Comparison of ENCODE assay signal across 19 mouse cellular contexts in genomic region chr5:131566032-131566431, GRCm38 (mm10).
DNase-seq lines count a peak whose midpoint lies in the region; ATAC-seq lines count a peak whose summit lies in the region.
"Had no signal": no experiment of that assay in that cellular context is flagged by ENCODE, and none has a peak within 500 bp of the region (broad histone marks: within the 10 kb centered on the region; RNA-seq: fewer than 3 reads in every experiment).

No protein-coding gene starts in this region.

- no peaks in the 10 kb centered on the region for H3K4me1 ChIP-seq in intestine, embryonic 16.5 days (ENCODE audit: control insufficient read depth, insufficient read depth, low read length)
- H3K4me1 ChIP-seq: lung, embryonic 15.5 days had no signal

- peak; percentile 26 for DNase-seq in ovary, adult 18-20 months (ENCODE audit: low spot score)
- no peak for DNase-seq in ovary, postnatal 10 days (ENCODE audit: low spot score)
- peak; percentile 79 for DNase-seq in adrenal gland, postnatal 10 days
- peak; percentile 47 to 79 for DNase-seq in urinary bladder, postnatal 36 days (ENCODE audit: low spot score in 2 of 2)
- no peak for DNase-seq in layer of hippocampus, adult 11-12 months (ENCODE audit: low spot score)
- DNase-seq: gastrocnemius, postnatal 10 days; kidney, postnatal 10 days; left cerebral cortex, postnatal 4 days; spleen, adult 18-20 months; thymus, postnatal 14 days had no signal

- H3K27ac ChIP-seq in intestine, embryonic 16.5 days (ENCODE audit: low read length), result no peak overlapping the region
- H3K27ac ChIP-seq: embryonic facial prominence, embryonic 15.5 days; forebrain, embryonic 15.5 days; lung, embryonic 15.5 days; midbrain, embryonic 15.5 days had no signal

- no peaks in the 10 kb centered on the region for H3K36me3 ChIP-seq in intestine, embryonic 16.5 days (ENCODE audit: control insufficient read depth, insufficient read depth, low read length)
- H3K36me3 ChIP-seq: embryonic facial prominence, embryonic 15.5 days; forebrain, embryonic 15.5 days; G1E; lung, embryonic 15.5 days; midbrain, embryonic 15.5 days had no signal

- H3K9me3 ChIP-seq in intestine, embryonic 16.5 days (ENCODE audit: control insufficient read depth, low read length), result no peaks in the 10 kb centered on the region
- H3K9me3 ChIP-seq: embryonic facial prominence, embryonic 15.5 days; forebrain, embryonic 15.5 days; lung, embryonic 15.5 days; midbrain, embryonic 15.5 days had no signal

- no peak overlapping the region for H3K9ac ChIP-seq in intestine, embryonic 16.5 days (ENCODE audit: low read depth, low read length)
- H3K9ac ChIP-seq: embryonic facial prominence, embryonic 15.5 days; forebrain, embryonic 15.5 days; lung, embryonic 15.5 days; midbrain, embryonic 15.5 days had no signal

- ATAC-seq in intestine, embryonic 16.5 days, result peak; percentile 77; the same call in 1 of the 2 replicates
- ATAC-seq in activated CD4-positive, CD25-positive, alpha-beta regulatory T cell, adult 4 months, result no peak
- ATAC-seq: forebrain, embryonic 15.5 days; midbrain, embryonic 15.5 days had no signal

- no peak overlapping the region for H3K4me3 ChIP-seq in intestine, embryonic 16.5 days (ENCODE audit: low read length)
- H3K4me3 ChIP-seq: embryonic facial prominence, embryonic 15.5 days; forebrain, embryonic 15.5 days; lung, embryonic 15.5 days; midbrain, embryonic 15.5 days had no signal

- no peaks in the 10 kb centered on the region for H3K27me3 ChIP-seq in intestine, embryonic 16.5 days (replicated peaks; ENCODE audit: control insufficient read depth, insufficient read depth, low read length)
- H3K27me3 ChIP-seq: embryonic facial prominence, embryonic 15.5 days; forebrain, embryonic 15.5 days; lung, embryonic 15.5 days; midbrain, embryonic 15.5 days had no signal

- H3K4me2 ChIP-seq in intestine, embryonic 16.5 days (ENCODE audit: low read depth, low read length), result no peak overlapping the region
- H3K4me2 ChIP-seq: embryonic facial prominence, embryonic 15.5 days; forebrain, embryonic 15.5 days; heart, embryonic 11.5 days; liver, embryonic 11.5 days; lung, embryonic 15.5 days; midbrain, embryonic 15.5 days had no signal

- 53% methylated on average over 6 of the region's 6 CpGs for WGBS in intestine, embryonic 16.5 days

Comparison
In these comparisons a context has a peak if more than half of its experiments do, and no peak if none do; other contexts are left out.
1. DNase-seq: peak in ovary, adult 18-20 months (single experiment), adrenal gland, postnatal 10 days (single experiment) and urinary bladder, postnatal 36 days (2 of 2); none in ovary, postnatal 10 days (single experiment) and layer of hippocampus, adult 11-12 months (single experiment).